Mouse (Mus musculus): ENCODE measurements around the gene Sh2d1b2. TPM values are rescaled to one million over a fixed set of nuclear protein-coding genes. Genes with fewer than 3 reads are reported as not detected.
A peak's percentile ranks its signal among the peaks of the same experiment; 100 is the strongest.

Sh2d1b2 gene
- total RNA-seq, 2 experiments from 2014 or later = not detected

- no peak for DNase-seq
These were observed 50.0 kb downstream of the Sh2d1b2 start for GRCm38 (mm10) chr1:170282415-170283129.

- DNase-seq = peak; percentile 57
These were observed 59.8 kb downstream of the Sh2d1b2 start for GRCm38 (mm10) chr1:170292239-170292951.

- DNase-seq = no peak
These were observed 60.7 kb downstream of the Sh2d1b2 start for GRCm38 (mm10) chr1:170293257-170293656.

- DNase-seq = no peak
These were observed 62.4 kb downstream of the Sh2d1b2 start for GRCm38 (mm10) chr1:170294786-170295570.

- DNase-seq = no peak
These were observed 66.9 kb downstream of the Sh2d1b2 start for GRCm38 (mm10) chr1:170299496-170299895.

- no peak for DNase-seq
These were observed 69.1 kb downstream of the Sh2d1b2 start for GRCm38 (mm10) chr1:170301686-170302085.

- no peak for DNase-seq
These were observed 69.9 kb downstream of the Sh2d1b2 start for GRCm38 (mm10) chr1:170302456-170302855.

- no peak for DNase-seq
These were observed 70.6 kb downstream of the Sh2d1b2 start for GRCm38 (mm10) chr1:170303103-170303502.

Other genes starting within 250 kb of the Sh2d1b2 start
- 10 to 100 TPM; 23.8 to 24.3 TPM for gene Ddr2, start 122.0 kb upstream of the Sh2d1b2 start, total RNA-seq (2021)
- gene Uap1, start 57.8 kb upstream of the Sh2d1b2 start, total RNA-seq (2021) = 10 to 100 TPM; 40.4 to 49.6 TPM
- 10 to 100 TPM; 18.9 to 19.8 TPM for gene Uhmk1, start 17.4 kb upstream of the Sh2d1b2 start, total RNA-seq (2021)
- gene Sh2d1b1, start 44.6 kb downstream of the Sh2d1b2 start, total RNA-seq (2021) = under 1 TPM; 0.14 to 0.23 TPM
- 1 to 10 TPM; 7.8 TPM for gene Gm7694, start 73.6 kb downstream of the Sh2d1b2 start, total RNA-seq (2021)
- not detected for gene Spata46, start 76.1 kb downstream of the Sh2d1b2 start, total RNA-seq (2021)

All from heart, postnatal 4 days (tissue).